Mouse (Mus musculus): Measurements from ENCODE around the gene Gm13277. TPM values are rescaled to one million over a fixed set of nuclear protein-coding genes. Genes with fewer than 3 reads are reported as not detected.
"Not testable (repeated sequence)": the region's sequence is repeated elsewhere in the genome, so short reads cannot be mapped to it uniquely, and the experiment has no call there.

Gene Gm13277
- polyA plus RNA-seq, 1 experiment = not detected

GRCm38 (mm10) chr4:88802954-88803353 is 14.5 kb downstream of the Gm13277 start, which contains the start of gene Gm13287:
TSS of gene Gm13287 (plus strand) at chr4:88803254.
- not testable (repeated sequence) for H3K27me3 ChIP-seq (ENCODE audit: control insufficient read depth, insufficient read depth, insufficient read length); H3ac ChIP-seq (ENCODE audit: control insufficient read depth, insufficient read length); H3K79me2 ChIP-seq (ENCODE audit: control insufficient read depth, insufficient read depth); H3K36me3 ChIP-seq (ENCODE audit: control insufficient read depth, insufficient read depth); H3K4me2 ChIP-seq (ENCODE audit: low read depth); H3K4me3 ChIP-seq

DNA sequence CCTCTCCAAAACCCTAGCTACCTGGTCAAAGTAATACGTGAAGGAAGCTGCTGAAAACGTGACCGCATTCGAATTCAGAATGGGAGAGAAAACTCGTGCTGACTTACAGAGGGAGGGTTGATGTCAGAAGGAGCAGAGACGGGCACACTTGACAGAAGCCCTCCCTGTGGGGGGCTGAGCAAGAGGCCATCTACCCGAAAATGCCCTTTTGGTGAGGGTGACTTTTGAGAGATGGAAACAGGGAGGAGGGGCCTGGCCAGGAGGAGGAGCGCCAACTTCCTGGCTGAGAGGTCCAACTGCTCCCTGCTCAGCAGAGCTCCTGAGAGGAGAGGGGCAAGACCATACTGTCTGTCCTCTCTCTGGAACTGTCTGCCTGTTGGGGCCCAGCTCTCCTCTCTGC is 16.8 kb downstream of the Gm13277 start, which contains the start of gene Gm13288:
TSS of gene Gm13288 (plus strand) at position 301 of the 400 bp plus-strand sequence.
- H3K79me2 ChIP-seq (ENCODE audit: control insufficient read depth, insufficient read depth); H3K36me3 ChIP-seq (ENCODE audit: control insufficient read depth, insufficient read depth); H3K4me3 ChIP-seq; H3K4me2 ChIP-seq (ENCODE audit: low read depth); H3ac ChIP-seq (ENCODE audit: control insufficient read depth, insufficient read length); H3K27me3 ChIP-seq (ENCODE audit: control insufficient read depth, insufficient read depth, insufficient read length): not testable (repeated sequence)

DNA sequence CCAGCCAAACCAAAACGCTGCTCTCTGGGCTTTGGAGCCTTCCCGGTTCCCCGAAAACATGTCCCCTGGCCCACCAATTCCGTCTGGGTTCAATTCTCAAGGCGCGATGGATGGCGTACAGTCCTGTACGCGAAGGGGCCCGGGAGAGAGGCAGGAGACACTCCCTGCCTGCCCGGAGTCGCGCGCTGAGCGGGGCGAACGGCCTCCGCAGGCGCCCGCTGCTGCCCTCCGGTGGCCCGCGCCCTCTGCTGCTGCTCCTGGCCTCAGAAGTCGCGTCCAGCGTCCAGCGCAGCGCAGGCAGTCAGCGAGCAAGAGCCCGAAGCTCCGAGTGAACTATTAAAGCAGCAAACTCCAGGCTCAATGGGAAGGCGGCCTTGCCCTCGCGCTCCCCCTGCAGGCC is 17.3 kb downstream of the Gm13277 start:
- H3K27me3 ChIP-seq (ENCODE audit: control insufficient read depth, insufficient read depth, insufficient read length); H3K4me3 ChIP-seq; H3ac ChIP-seq (ENCODE audit: control insufficient read depth, insufficient read length); H3K36me3 ChIP-seq (ENCODE audit: control insufficient read depth, insufficient read depth); H3K79me2 ChIP-seq (ENCODE audit: control insufficient read depth, insufficient read depth); H3K4me2 ChIP-seq (ENCODE audit: low read depth): not testable (repeated sequence)

DNA sequence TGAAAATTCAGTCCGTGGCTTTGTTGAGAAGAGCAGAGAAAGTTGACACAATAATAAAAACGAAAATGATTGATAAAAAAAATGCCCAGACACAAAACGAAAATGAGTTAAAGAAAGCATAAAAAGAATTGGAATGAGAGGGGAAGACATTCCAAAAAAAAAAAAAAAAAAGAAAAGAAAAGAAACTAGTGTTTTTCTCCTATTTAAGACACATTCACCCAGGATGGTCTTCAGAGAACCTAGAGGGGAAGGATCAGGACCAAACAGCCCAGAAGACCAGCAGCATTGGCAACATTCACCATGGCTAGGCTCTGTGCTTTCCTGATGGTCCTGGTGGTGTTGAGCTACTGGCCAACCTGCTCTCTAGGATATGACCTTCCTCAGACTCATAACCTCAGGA is 27.5 kb downstream of the Gm13277 start, which contains the start of gene Ifna7:
TSS of gene Ifna7 (plus strand) at position 301 of the 400 bp plus-strand sequence.
- TF ChIP-seq CEBPB (IDR thresholded peaks at IDR 0.05; ENCODE audit: insufficient read depth, poor library complexity, severe bottlenecking) (no peak), MYOG (IDR thresholded peaks at IDR 0.05; ENCODE audit: control insufficient read depth in 1 of 3, insufficient read depth in 1 of 3, insufficient read length in 2 of 3, low read depth in 2 of 3) (no peak), SRF (IDR thresholded peaks at IDR 0.05; ENCODE audit: control insufficient read depth, insufficient read length, low read depth) (no peak), POLR2A (IDR thresholded peaks at IDR 0.05; ENCODE audit: insufficient read length, low read depth) (no peak), MAX (IDR thresholded peaks at IDR 0.05; ENCODE audit: low read depth) (no peak), POLR2AphosphoS2 (IDR thresholded peaks at IDR 0.05; ENCODE audit: insufficient read length, low read depth) (no peak)
- no peak within 1 kb of the TSS for H3K4me2 ChIP-seq (ENCODE audit: low read depth)
- H3ac ChIP-seq (ENCODE audit: control insufficient read depth, insufficient read length) = no peak within 1 kb of the TSS
- peaks cover 7% of the 10 kb centered on the region for H3K27me3 ChIP-seq (ENCODE audit: control insufficient read depth, insufficient read depth, insufficient read length)
- H3K4me3 ChIP-seq = no peak within 1 kb of the TSS
- no peaks in the 10 kb centered on the region for H3K36me3 ChIP-seq (ENCODE audit: control insufficient read depth, insufficient read depth)
- H3K79me2 ChIP-seq (ENCODE audit: control insufficient read depth, insufficient read depth) = no peaks in the 10 kb centered on the region

- Histone ChIP-seq H3K36me3 (ENCODE audit: control insufficient read depth, insufficient read depth) (no peaks in the 10 kb centered on the region), H3K79me2 (ENCODE audit: control insufficient read depth, insufficient read depth) (no peaks in the 10 kb centered on the region), H3K4me2 (ENCODE audit: low read depth) (no peak within 1 kb of the TSS), H3ac (ENCODE audit: control insufficient read depth, insufficient read length) (no peak within 1 kb of the TSS), H3K4me3 (no peak within 1 kb of the TSS), H3K27me3 (ENCODE audit: control insufficient read depth, insufficient read depth, insufficient read length) (peaks cover 9% of the 10 kb centered on the region)
- TF ChIP-seq MYOG (IDR thresholded peaks at IDR 0.05; ENCODE audit: control insufficient read depth in 1 of 3, insufficient read depth in 1 of 3, insufficient read length in 2 of 3, low read depth in 2 of 3) (no peak), MAX (IDR thresholded peaks at IDR 0.05; ENCODE audit: low read depth) (no peak), TCF12 (IDR thresholded peaks at IDR 0.05; ENCODE audit: insufficient read depth, poor library complexity, severe bottlenecking) (no peak), E2F4 (IDR thresholded peaks at IDR 0.05; ENCODE audit: insufficient read depth) (no peak), TCF3 (IDR thresholded peaks at IDR 0.05; ENCODE audit: insufficient read length, low read depth) (no peak), SRF (IDR thresholded peaks at IDR 0.05; ENCODE audit: control insufficient read depth, insufficient read length, low read depth) (no peak), CEBPB (IDR thresholded peaks at IDR 0.05; ENCODE audit: insufficient read depth, poor library complexity, severe bottlenecking) (no peak), POLR2A (IDR thresholded peaks at IDR 0.05; ENCODE audit: insufficient read length, low read depth) (no peak), REST (IDR thresholded peaks at IDR 0.05; ENCODE audit: insufficient read depth, insufficient read length) (no peak), MYOD1 (IDR thresholded peaks at IDR 0.05; ENCODE audit: control insufficient read depth in 1 of 3, insufficient read length in 2 of 3, low read depth in 2 of 3) (no peak), POLR2AphosphoS2 (IDR thresholded peaks at IDR 0.05; ENCODE audit: insufficient read length, low read depth) (no peak)
These were observed 31.2 kb downstream of the Gm13277 start, which contains the start of gene Ifna11 for GRCm38 (mm10) chr4:88819659-88820058. TSS of gene Ifna11 (plus strand) at chr4:88819959.

GRCm38 (mm10) chr4:88822995-88823394 is 34.6 kb downstream of the Gm13277 start:
- Histone ChIP-seq H3ac (ENCODE audit: control insufficient read depth, insufficient read length) (no peak overlapping the region), H3K79me2 (ENCODE audit: control insufficient read depth, insufficient read depth) (no peaks in the 10 kb centered on the region), H3K36me3 (ENCODE audit: control insufficient read depth, insufficient read depth) (no peaks in the 10 kb centered on the region), H3K4me3 (no peak overlapping the region), H3K27me3 (ENCODE audit: control insufficient read depth, insufficient read depth, insufficient read length) (peaks cover 6% of the 10 kb centered on the region), H3K4me2 (ENCODE audit: low read depth) (no peak overlapping the region)
- TF ChIP-seq MYOD1 (IDR thresholded peaks at IDR 0.05; ENCODE audit: control insufficient read depth in 1 of 3, insufficient read length in 2 of 3, low read depth in 2 of 3) (no peak), SRF (IDR thresholded peaks at IDR 0.05; ENCODE audit: control insufficient read depth, insufficient read length, low read depth) (no peak), REST (IDR thresholded peaks at IDR 0.05; ENCODE audit: insufficient read depth, insufficient read length) (no peak), POLR2AphosphoS2 (IDR thresholded peaks at IDR 0.05; ENCODE audit: insufficient read length, low read depth) (no peak), MYOG (IDR thresholded peaks at IDR 0.05; ENCODE audit: control insufficient read depth in 1 of 3, insufficient read depth in 1 of 3, insufficient read length in 2 of 3, low read depth in 2 of 3) (no peak), E2F4 (IDR thresholded peaks at IDR 0.05; ENCODE audit: insufficient read depth) (no peak), TCF3 (IDR thresholded peaks at IDR 0.05; ENCODE audit: insufficient read length, low read depth) (no peak), TCF12 (IDR thresholded peaks at IDR 0.05; ENCODE audit: insufficient read depth, poor library complexity, severe bottlenecking) (no peak), MAX (IDR thresholded peaks at IDR 0.05; ENCODE audit: low read depth) (no peak)

GRCm38 (mm10) chr4:88827116-88827515 is 38.7 kb downstream of the Gm13277 start, which contains the start of gene Ifna6:
TSS of gene Ifna6 (plus strand) at chr4:88827416.
- H3ac ChIP-seq (ENCODE audit: control insufficient read depth, insufficient read length); H3K4me3 ChIP-seq; H3K4me2 ChIP-seq (ENCODE audit: low read depth); H3K27me3 ChIP-seq (ENCODE audit: control insufficient read depth, insufficient read depth, insufficient read length); H3K36me3 ChIP-seq (ENCODE audit: control insufficient read depth, insufficient read depth); H3K79me2 ChIP-seq (ENCODE audit: control insufficient read depth, insufficient read depth): not testable (repeated sequence)
